Mouse (Mus musculus): Measurements from ENCODE around the gene Rusc2.

DNA sequence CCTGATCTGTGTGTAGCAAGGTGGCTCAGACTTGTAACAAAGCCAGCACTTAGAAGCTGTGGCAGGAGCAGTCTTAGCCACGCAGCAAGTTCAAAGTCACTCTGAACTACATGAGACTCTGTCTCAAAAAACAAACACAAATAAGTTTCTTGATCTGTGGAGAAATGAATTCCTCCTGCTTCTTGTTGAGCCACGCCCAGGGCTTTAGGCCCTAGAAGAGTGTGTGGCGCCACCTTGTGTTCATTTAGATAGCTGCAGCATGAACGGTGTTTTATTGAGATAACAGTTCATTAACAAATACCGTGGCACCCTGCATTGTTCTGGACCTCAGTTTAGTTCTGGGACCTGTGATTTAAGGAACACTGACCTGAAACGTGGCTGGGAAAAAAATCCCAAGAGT, 38.5 kb downstream of the Rusc2 start:
- TF ChIP-seq CTCF (IDR thresholded peaks at IDR 0.05; ENCODE audit: control insufficient read depth, insufficient read depth, insufficient replicate concordance, low read depth, low read length) (peak; percentile 69; the same call in 1 of the 2 replicates), POLR2A (IDR thresholded peaks at IDR 0.05; ENCODE audit: control insufficient read depth, low read depth, low read length) (no peak)
